Mouse (Mus musculus): ENCODE data around the gene Olfr1135.

GRCm38 (mm10) chr2:87642441-87642840 is 31.0 kb downstream of the Olfr1135 start:
- TF ChIP-seq POLR2A (IDR thresholded peaks at IDR 0.05; ENCODE audit: low read depth, low read length) (no peak), CTCF (IDR thresholded peaks at IDR 0.05; ENCODE audit: extremely low read depth, insufficient read depth, insufficient read length, insufficient replicate concordance) (no peak)
